ENCODE assay signal across 8 mouse cellular contexts in the genomic region with DNA sequence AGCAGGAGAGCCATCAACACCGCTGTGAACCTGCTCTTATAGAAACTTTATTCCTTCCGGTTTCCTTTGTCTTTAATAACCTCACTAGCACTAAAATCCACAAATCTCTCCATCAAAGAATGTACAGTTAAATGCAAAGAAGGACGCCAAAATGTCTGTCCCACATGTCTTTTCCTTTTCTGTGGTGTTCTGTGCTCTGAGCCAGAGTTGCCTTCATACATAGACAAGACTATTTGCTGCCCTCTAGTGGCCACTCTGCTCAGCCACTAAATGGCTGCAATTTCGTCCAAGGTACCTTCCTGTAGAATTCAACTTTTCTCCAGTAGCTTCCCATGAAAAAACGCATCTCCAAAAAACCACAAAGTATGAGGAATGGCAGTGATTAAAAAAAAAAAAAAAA. TPM values are rescaled to one million over a fixed set of nuclear protein-coding genes. Genes with fewer than 3 reads are reported as not detected.
A peak's percentile ranks its signal among the peaks of the same experiment; 100 is the strongest.
DNase-seq lines count a peak whose midpoint lies in the region; ATAC-seq and TF ChIP-seq lines count a peak whose summit lies in the region.

No protein-coding gene starts in this region.

- H3K27ac ChIP-seq in liver, adult 2 months (replicated peaks; ENCODE audit: insufficient read depth, low read depth, low read length), result no peak overlapping the region
- no peak overlapping the region for H3K27ac ChIP-seq in liver, embryonic 12.5 days
- H3K27ac ChIP-seq in forebrain, postnatal 0 days (ENCODE audit: low read depth, low read length), result no peak overlapping the region
- no peak overlapping the region for H3K27ac ChIP-seq in hindbrain, embryonic 16.5 days (ENCODE audit: low read depth, low read length)
- no peak overlapping the region for H3K27ac ChIP-seq in midbrain, embryonic 14.5 days (replicated peaks; ENCODE audit: low read depth, low read length)
- no peak overlapping the region for H3K27ac ChIP-seq in testis, adult 2 months (ENCODE audit: control insufficient read depth, insufficient read depth, low read depth, low read length)

- no peak for ATAC-seq in liver, embryonic 12.5 days
- peak; percentile 85 for ATAC-seq in forebrain, postnatal 0 days
- ATAC-seq in hindbrain, embryonic 16.5 days, result peak; percentile 87
- ATAC-seq in midbrain, embryonic 14.5 days (ENCODE audit: low FRiP score, low TSS enrichment), result no peak

- peak; percentile 68 for DNase-seq in liver, adult 2 months (ENCODE audit: extremely low read depth, low read depth, low spot score)
- peak; percentile 42 to 61 for DNase-seq in cerebellum, adult 18-20 months
- DNase-seq in forebrain, postnatal 0 days, result peak; percentile 88
- DNase-seq in left cerebral cortex, adult 18-20 months (ENCODE audit: low spot score in 2 of 2), result peak; percentile 72 to 82
- DNase-seq in midbrain, embryonic 14.5 days, result peak; percentile 94

- TF ChIP-seq CTCF in liver, adult 2 months (IDR thresholded peaks at IDR 0.05; ENCODE audit: low read depth, low read length), result peak; percentile 58
- TF ChIP-seq CTCF in forebrain, postnatal 0 days (IDR thresholded peaks at IDR 0.05; ENCODE audit: low read depth), result peak; percentile 88
- peak; percentile 18; the same call in 1 of the 2 replicates for TF ChIP-seq CTCF in testis, adult 2 months (IDR thresholded peaks at IDR 0.05; ENCODE audit: control insufficient read depth, insufficient read depth, insufficient replicate concordance, low read depth, low read length)

- no peak for TF ChIP-seq POLR2A in liver, adult 2 months (IDR thresholded peaks at IDR 0.05; ENCODE audit: extremely low read depth, insufficient read depth, low read length)
- no peak for TF ChIP-seq POLR2A in testis, adult 2 months (IDR thresholded peaks at IDR 0.05; ENCODE audit: control insufficient read depth, low read depth, low read length)

- WGBS in liver, adult 2 months, result 28% methylated on average over 5 of the region's 5 CpGs
- WGBS in liver, embryonic 12.5 days (ENCODE audit: insufficient replicate concordance), result 21% methylated on average over 5 of the region's 5 CpGs
- 37% methylated on average over 5 of the region's 5 CpGs for WGBS in forebrain, postnatal 0 days
- 33% methylated on average over 5 of the region's 5 CpGs for WGBS in hindbrain, embryonic 16.5 days
- 32% methylated on average over 5 of the region's 5 CpGs for WGBS in midbrain, embryonic 14.5 days

- H3K36me3 ChIP-seq in liver, adult 2 months (ENCODE audit: control insufficient read depth, insufficient read depth, low read length), result no peaks in the 10 kb centered on the region
- no peaks in the 10 kb centered on the region for H3K36me3 ChIP-seq in liver, embryonic 12.5 days
- H3K36me3 ChIP-seq in forebrain, postnatal 0 days (ENCODE audit: insufficient read depth), result no peaks in the 10 kb centered on the region
- H3K36me3 ChIP-seq in hindbrain, embryonic 16.5 days (ENCODE audit: control insufficient read depth, insufficient read depth, low read length), result no peaks in the 10 kb centered on the region
- H3K36me3 ChIP-seq in midbrain, embryonic 14.5 days (ENCODE audit: control insufficient read depth, insufficient read depth, low read length), result no peaks in the 10 kb centered on the region
- no peaks in the 10 kb centered on the region for H3K36me3 ChIP-seq in testis, adult 2 months (ENCODE audit: control insufficient read depth, insufficient read depth, low read length)

- no peaks in the 10 kb centered on the region for H3K27me3 ChIP-seq in liver, adult 2 months (ENCODE audit: control insufficient read depth, insufficient read depth, low read length)
- no peaks in the 10 kb centered on the region for H3K27me3 ChIP-seq in liver, embryonic 12.5 days (replicated peaks)
- H3K27me3 ChIP-seq in forebrain, postnatal 0 days (ENCODE audit: insufficient read depth, low read length), result no peaks in the 10 kb centered on the region
- H3K27me3 ChIP-seq in hindbrain, embryonic 16.5 days (replicated peaks; ENCODE audit: control insufficient read depth, insufficient read depth, low read length), result no peaks in the 10 kb centered on the region
- no peaks in the 10 kb centered on the region for H3K27me3 ChIP-seq in midbrain, embryonic 14.5 days (ENCODE audit: control insufficient read depth, insufficient read depth, low read length)
- H3K27me3 ChIP-seq in testis, adult 2 months (ENCODE audit: control insufficient read depth, insufficient read depth, low read length), result no peaks in the 10 kb centered on the region

- H3K79me2 ChIP-seq in liver, adult 2 months (ENCODE audit: control insufficient read depth, insufficient read depth, low read length), result no peaks in the 10 kb centered on the region

- H3K4me2 ChIP-seq in liver, embryonic 12.5 days, result no peak overlapping the region
- no peak overlapping the region for H3K4me2 ChIP-seq in forebrain, postnatal 0 days (ENCODE audit: low read depth)
- H3K4me2 ChIP-seq in hindbrain, embryonic 16.5 days (ENCODE audit: low read length), result no peak overlapping the region
- no peak overlapping the region for H3K4me2 ChIP-seq in midbrain, embryonic 14.5 days (ENCODE audit: low read length)

- no peak overlapping the region for H3K4me3 ChIP-seq in liver, adult 2 months (ENCODE audit: insufficient read depth, low read depth, low read length)
- no peak overlapping the region for H3K4me3 ChIP-seq in liver, embryonic 12.5 days
- H3K4me3 ChIP-seq in forebrain, postnatal 0 days (ENCODE audit: low read depth, low read length), result no peak overlapping the region
- no peak overlapping the region for H3K4me3 ChIP-seq in hindbrain, embryonic 16.5 days (ENCODE audit: low read length)
- no peak overlapping the region for H3K4me3 ChIP-seq in midbrain, embryonic 14.5 days (replicated peaks; ENCODE audit: low read depth, low read length)
- H3K4me3 ChIP-seq in testis, adult 2 months (ENCODE audit: control insufficient read depth, low read depth, low read length), result no peak overlapping the region

- no peaks in the 10 kb centered on the region for H3K4me1 ChIP-seq in liver, adult 2 months (ENCODE audit: control insufficient read depth, insufficient read depth, low read length)
- no peaks in the 10 kb centered on the region for H3K4me1 ChIP-seq in liver, embryonic 12.5 days
- no peaks in the 10 kb centered on the region for H3K4me1 ChIP-seq in forebrain, postnatal 0 days (ENCODE audit: insufficient read depth)
- H3K4me1 ChIP-seq in hindbrain, embryonic 16.5 days (ENCODE audit: control insufficient read depth, insufficient read depth, low read depth, low read length), result peaks cover 2% of the 10 kb centered on the region; the same call in 1 of the 2 replicates
- no peaks in the 10 kb centered on the region for H3K4me1 ChIP-seq in midbrain, embryonic 14.5 days (ENCODE audit: control insufficient read depth, insufficient read depth, low read length)
- H3K4me1 ChIP-seq in testis, adult 2 months (ENCODE audit: control insufficient read depth, insufficient read depth, low read length), result no peaks in the 10 kb centered on the region

- H3K9me3 ChIP-seq in liver, embryonic 12.5 days (replicated peaks), result no peaks in the 10 kb centered on the region
- H3K9me3 ChIP-seq in forebrain, postnatal 0 days (ENCODE audit: low read length), result no peaks in the 10 kb centered on the region
- H3K9me3 ChIP-seq in hindbrain, embryonic 16.5 days (ENCODE audit: control insufficient read depth, low read length), result no peaks in the 10 kb centered on the region
- no peaks in the 10 kb centered on the region for H3K9me3 ChIP-seq in midbrain, embryonic 14.5 days (ENCODE audit: control insufficient read depth, low read length)

- no peak overlapping the region for H3K9ac ChIP-seq in liver, adult 2 months (ENCODE audit: low read depth, low read length)
- H3K9ac ChIP-seq in liver, embryonic 12.5 days, result no peak overlapping the region
- H3K9ac ChIP-seq in forebrain, postnatal 0 days, result no peak overlapping the region
- H3K9ac ChIP-seq in hindbrain, embryonic 16.5 days (ENCODE audit: low read depth, low read length), result no peak overlapping the region
- H3K9ac ChIP-seq in midbrain, embryonic 14.5 days (replicated peaks; ENCODE audit: low read length), result no peak overlapping the region

RNA-seq across cellular contexts. Expression of a gene that starts 23.3 kb away (rescaled TPM):
- total RNA-seq in liver, adult 2 months (2014; rRNA removed), result 144 and 193 TPM in 2 replicates
- polyA plus RNA-seq in liver, adult 2 months (2012; rRNA removed), result 99.2 and 131 TPM in 2 replicates
- polyA plus RNA-seq in liver, embryonic 12.5 days (2016; fragmentation: Nextera tagmentation; extraction: Ambion mirVana), result 17.1 and 18.8 TPM in 2 replicates
- 0.23 TPM in 1 of 2 replicates, not detected in the other for total RNA-seq in forebrain, postnatal 0 days (2014; rRNA removed)
- polyA plus RNA-seq in forebrain, postnatal 0 days (2015; fragmentation: Nextera tagmentation; extraction: Ambion mirVana), result 0.09 TPM in 1 of 2 replicates, not detected in the other
- polyA plus RNA-seq in hindbrain, embryonic 16.5 days (2015; fragmentation: Nextera tagmentation; extraction: Ambion mirVana), result 0.14 and 0.24 TPM in 2 replicates
- not detected for total RNA-seq in left cerebral cortex, adult 18-20 months (2021)
- 0.19 and 0.55 TPM in 2 replicates for polyA plus RNA-seq in midbrain, embryonic 14.5 days (2014; fragmentation: Nextera tagmentation; extraction: Ambion mirVana)
- 2.8 and 3.2 TPM in 2 replicates for polyA plus RNA-seq in testis, adult 2 months (2012; rRNA removed)

Comparison
In these comparisons a context has a peak if more than half of its experiments do, and no peak if none do; other contexts are left out.
1. CTCF ChIP-seq: peak in every context shown above with its lines; median percentile 88 in forebrain, postnatal 0 days; 58 in liver, adult 2 months; 18 in testis, adult 2 months.
2. ATAC-seq: peak in forebrain, postnatal 0 days (single experiment) and hindbrain, embryonic 16.5 days (single experiment); none in liver, embryonic 12.5 days (single experiment) and midbrain, embryonic 14.5 days (single experiment).
3. Peak in every context shown above with its lines, with median percentiles within 50 percentile points of each other: DNase-seq.